Mouse (Mus musculus): Measurements from ENCODE around the gene Haghl. TPM values are rescaled to one million over a fixed set of nuclear protein-coding genes. Genes with fewer than 3 reads are reported as not detected.

Gene Haghl
- polyA plus RNA-seq, 1 experiment from 2014 or later: 67.2 TPM

GRCm38 (mm10) chr17:25828712-25829557, 43.5 kb upstream of the Haghl start, which contains the start of gene Jmjd8:
TSS of gene Jmjd8 (plus strand) at chr17:25828867.
- peak within 1 kb of the TSS; percentile 54 for H3K4me3 ChIP-seq (replicated peaks)
- H3K4me2 ChIP-seq (replicated peaks): peak within 1 kb of the TSS; percentile 73
- peak within 1 kb of the TSS; percentile 54 for H3K9ac ChIP-seq
- H3K27ac ChIP-seq (replicated peaks): peak within 1 kb of the TSS; percentile 94
- under 1% methylated on average over 32 of the region's 32 CpGs for WGBS
- H3K27me3 ChIP-seq: no peaks in the 10 kb centered on the region
- peaks cover 45% of the 10 kb centered on the region for H3K36me3 ChIP-seq
- ATAC-seq (ENCODE audit: insufficient number of reproducible peaks, low FRiP score, low TSS enrichment, low read depth): no peak
- no peaks in the 10 kb centered on the region for H3K9me3 ChIP-seq (replicated peaks)
- peaks cover 71% of the 10 kb centered on the region for H3K4me1 ChIP-seq

DNA sequence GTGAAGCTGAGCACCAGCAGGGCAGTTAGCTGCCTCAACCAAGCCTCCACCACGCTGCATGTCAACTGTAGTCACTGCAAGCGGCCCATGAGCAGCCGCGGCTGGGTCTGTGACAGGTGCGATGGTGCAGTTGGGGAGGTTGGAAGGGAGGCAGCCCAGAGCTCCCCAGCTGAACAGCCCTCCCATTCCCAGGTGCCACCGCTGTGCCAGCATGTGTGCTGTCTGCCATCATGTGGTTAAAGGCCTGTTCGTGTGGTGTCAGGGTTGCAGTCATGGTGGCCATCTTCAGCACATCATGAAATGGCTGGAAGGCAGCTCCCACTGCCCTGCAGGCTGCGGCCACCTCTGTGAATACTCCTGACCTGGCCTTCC, 42.7 kb upstream of the Haghl start:
- Histone ChIP-seq H3K4me1 (peaks cover 70% of the 10 kb centered on the region), H3K9me3 (replicated peaks) (no peaks in the 10 kb centered on the region), H3K4me3 (replicated peaks) (peak overlapping the region; percentile 54), H3K36me3 (peaks cover 45% of the 10 kb centered on the region), H3K9ac (peak overlapping the region; percentile 54; the same call in 1 of the 2 replicates), H3K27ac (replicated peaks) (peak overlapping the region; percentile 94), H3K4me2 (replicated peaks) (peak overlapping the region; percentile 73), H3K27me3 (no peaks in the 10 kb centered on the region)
- 79% methylated on average over 8 of the region's 8 CpGs for WGBS
- no peak for ATAC-seq (ENCODE audit: insufficient number of reproducible peaks, low FRiP score, low TSS enrichment, low read depth)

DNA sequence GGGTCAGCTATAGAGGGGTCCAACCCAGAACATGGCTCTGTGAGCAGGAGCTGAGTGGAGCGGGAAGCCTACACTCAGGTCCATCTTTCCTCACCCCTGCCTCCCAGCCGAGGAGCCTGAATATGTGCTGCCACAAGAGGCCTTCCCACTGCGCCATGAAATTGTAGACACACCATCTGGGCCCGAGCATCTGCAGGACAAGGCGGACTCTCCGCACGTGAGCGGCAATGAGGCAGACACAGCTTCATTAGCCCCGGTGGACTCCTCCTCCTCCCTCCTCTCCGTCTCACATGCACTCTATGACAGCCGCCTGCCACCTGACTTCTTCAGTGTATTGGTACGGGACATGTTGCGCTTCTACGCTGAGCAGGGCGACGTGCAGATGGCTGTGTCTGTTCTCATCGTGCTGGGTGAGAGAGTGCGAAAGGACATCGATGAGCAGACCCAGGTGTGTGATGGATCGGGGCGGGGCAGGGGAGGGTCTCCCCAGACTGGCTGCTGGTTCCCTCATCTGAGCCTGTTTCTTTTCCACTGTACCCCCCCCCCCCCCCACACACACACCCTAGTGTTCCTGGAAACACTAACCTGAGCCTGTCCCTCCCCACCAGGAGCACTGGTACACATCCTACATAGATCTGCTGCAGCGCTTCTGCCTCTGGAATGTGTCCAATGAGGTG, 42.2 kb upstream of the Haghl start:
- peak overlapping the region; percentile 73; the same call in 1 of the 2 replicates for H3K4me2 ChIP-seq (replicated peaks)
- H3K36me3 ChIP-seq: peaks cover 45% of the 10 kb centered on the region
- H3K4me3 ChIP-seq (replicated peaks): peak overlapping the region; percentile 54; the same call in 1 of the 2 replicates
- no peak for ATAC-seq (ENCODE audit: insufficient number of reproducible peaks, low FRiP score, low TSS enrichment, low read depth)
- WGBS: 88% methylated on average over 22 of the region's 22 CpGs
- no peaks in the 10 kb centered on the region for H3K9me3 ChIP-seq (replicated peaks)
- no peaks in the 10 kb centered on the region for H3K27me3 ChIP-seq
- peaks cover 72% of the 10 kb centered on the region for H3K4me1 ChIP-seq
- H3K9ac ChIP-seq: no peak overlapping the region
- no peak overlapping the region for H3K27ac ChIP-seq (replicated peaks)

- H3K27ac ChIP-seq (replicated peaks): no peak overlapping the region
- no peaks in the 10 kb centered on the region for H3K9me3 ChIP-seq (replicated peaks)
- ATAC-seq (ENCODE audit: insufficient number of reproducible peaks, low FRiP score, low TSS enrichment, low read depth): no peak
- H3K9ac ChIP-seq: no peak overlapping the region
- H3K4me2 ChIP-seq (replicated peaks): no peak overlapping the region; the same call in 1 of the 2 replicates
- 0 out of 2 replicates have a peak, but pooled peaks cover under 1% of the 10 kb centered on the region for H3K27me3 ChIP-seq
- 97% methylated on average over 13 of the region's 13 CpGs for WGBS
- H3K36me3 ChIP-seq: peaks cover 45% of the 10 kb centered on the region
- no peak overlapping the region for H3K4me3 ChIP-seq (replicated peaks)
- peaks cover 70% of the 10 kb centered on the region for H3K4me1 ChIP-seq
Measured at GRCm38 (mm10) chr17:25827011-25827410, 41.5 kb upstream of the Haghl start.

- 95% methylated on average over 27 of the region's 27 CpGs for WGBS
- H3K9me3 ChIP-seq (replicated peaks): no peaks in the 10 kb centered on the region
- no peak for ATAC-seq (ENCODE audit: insufficient number of reproducible peaks, low FRiP score, low TSS enrichment, low read depth)
- peaks cover 61% of the 10 kb centered on the region for H3K4me1 ChIP-seq
- H3K27ac ChIP-seq (replicated peaks): no peak overlapping the region
- H3K4me3 ChIP-seq (replicated peaks): no peak overlapping the region
- no peak overlapping the region; the same call in 1 of the 2 replicates for H3K4me2 ChIP-seq (replicated peaks)
- H3K9ac ChIP-seq: no peak overlapping the region
- peaks cover 5% of the 10 kb centered on the region; the same call in 1 of the 2 replicates for H3K27me3 ChIP-seq
- H3K36me3 ChIP-seq: peaks cover 36% of the 10 kb centered on the region
Measured at GRCm38 (mm10) chr17:25825984-25826570, 40.6 kb upstream of the Haghl start.

GRCm38 (mm10) chr17:25825311-25825710, 39.8 kb upstream of the Haghl start:
- H3K9ac ChIP-seq: no peak overlapping the region
- no peak overlapping the region for H3K4me2 ChIP-seq (replicated peaks)
- H3K36me3 ChIP-seq: peaks cover 28% of the 10 kb centered on the region
- H3K27me3 ChIP-seq: peaks cover 11% of the 10 kb centered on the region
- H3K27ac ChIP-seq (replicated peaks): no peak overlapping the region
- 89% methylated on average over 6 of the region's 6 CpGs for WGBS
- no peak for ATAC-seq (ENCODE audit: insufficient number of reproducible peaks, low FRiP score, low TSS enrichment, low read depth)
- no peak overlapping the region for H3K4me3 ChIP-seq (replicated peaks)
- no peaks in the 10 kb centered on the region for H3K9me3 ChIP-seq (replicated peaks)
- H3K4me1 ChIP-seq: peaks cover 54% of the 10 kb centered on the region

DNA sequence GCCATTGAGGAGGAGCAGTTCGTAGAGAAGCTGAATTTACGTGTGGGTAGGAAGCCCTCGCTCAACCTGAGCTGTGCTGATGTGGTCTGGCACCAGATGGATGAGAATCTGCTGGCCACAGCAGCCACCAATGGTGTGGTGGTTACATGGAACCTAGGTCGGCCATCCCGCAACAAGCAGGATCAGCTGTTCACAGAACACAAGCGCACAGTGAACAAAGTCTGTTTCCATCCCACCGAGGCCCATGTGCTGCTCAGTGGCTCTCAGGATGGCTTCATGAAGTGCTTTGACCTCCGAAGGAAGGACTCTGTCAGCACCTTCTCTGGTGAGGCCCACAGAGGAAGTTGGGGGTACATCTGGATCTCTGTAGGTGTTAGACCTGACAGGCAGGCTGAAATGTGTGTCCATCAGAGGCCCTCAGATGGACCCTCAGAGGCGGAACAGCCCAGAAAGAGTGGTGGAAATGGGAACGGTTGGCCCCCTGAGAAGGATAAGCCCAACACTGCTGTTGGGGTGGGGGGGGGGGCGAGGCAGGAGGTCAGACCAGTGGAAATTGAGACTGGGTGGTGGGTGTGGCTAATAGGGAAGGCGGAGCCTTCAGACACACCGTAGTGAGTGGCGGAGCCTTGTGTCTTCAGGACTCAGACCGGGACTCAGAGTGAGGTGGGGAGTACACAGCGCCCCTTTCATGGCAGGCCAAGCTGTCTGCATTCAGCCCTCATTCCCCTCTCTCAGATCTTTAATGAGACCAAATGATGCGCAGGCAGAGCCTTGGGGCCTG, 39.1 kb upstream of the Haghl start:
- Histone ChIP-seq H3K4me1 (peaks cover 48% of the 10 kb centered on the region), H3K27ac (replicated peaks) (no peak overlapping the region), H3K4me2 (replicated peaks) (peak overlapping the region; percentile 94), H3K27me3 (peaks cover 19% of the 10 kb centered on the region), H3K9me3 (replicated peaks) (no peaks in the 10 kb centered on the region), H3K4me3 (replicated peaks) (peak overlapping the region; percentile 69), H3K36me3 (peaks cover 21% of the 10 kb centered on the region), H3K9ac (peak overlapping the region; percentile 74; the same call in 1 of the 2 replicates)
- WGBS: 75% methylated on average over 16 of the region's 17 CpGs
- no peak for ATAC-seq (ENCODE audit: insufficient number of reproducible peaks, low FRiP score, low TSS enrichment, low read depth)

DNA sequence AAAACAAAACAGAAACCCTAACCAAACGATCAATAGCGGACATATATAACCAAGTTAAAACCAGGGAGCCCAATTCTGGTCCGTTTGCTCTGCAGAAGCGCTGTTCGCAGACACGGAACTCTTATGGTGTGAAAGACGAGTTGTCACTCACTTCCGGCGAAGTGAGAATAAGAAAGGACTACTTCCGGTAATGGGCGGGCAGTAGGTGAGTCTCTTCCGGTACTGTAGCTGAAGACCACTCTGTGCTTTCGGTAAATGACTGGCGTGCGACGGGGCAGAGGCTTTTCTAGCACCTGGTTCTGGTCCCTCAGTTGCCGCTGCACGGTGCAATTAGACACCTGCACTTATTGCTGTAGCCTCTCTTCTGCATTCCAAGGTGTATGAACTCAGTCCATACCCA, 38.0 kb upstream of the Haghl start, which contains the start of gene Wdr24:
Gene Wdr24, plus strand, starts transcription at position 176 of the 400 bp plus-strand sequence.
- peak within 1 kb of the TSS; percentile 69 for H3K4me3 ChIP-seq (replicated peaks)
- under 1% methylated on average over 18 of the region's 18 CpGs for WGBS
- peak; percentile 59; the same call in 1 of the 2 replicates for ATAC-seq (ENCODE audit: insufficient number of reproducible peaks, low FRiP score, low TSS enrichment, low read depth)
- no peaks in the 10 kb centered on the region for H3K9me3 ChIP-seq (replicated peaks)
- H3K36me3 ChIP-seq: peaks cover 20% of the 10 kb centered on the region
- H3K27ac ChIP-seq (replicated peaks): peak within 1 kb of the TSS; percentile 44; the same call in 1 of the 2 replicates
- peak within 1 kb of the TSS; percentile 94 for H3K4me2 ChIP-seq (replicated peaks)
- peaks cover 45% of the 10 kb centered on the region for H3K4me1 ChIP-seq
- H3K27me3 ChIP-seq: peaks cover 30% of the 10 kb centered on the region
- peak within 1 kb of the TSS; percentile 74 for H3K9ac ChIP-seq

DNA sequence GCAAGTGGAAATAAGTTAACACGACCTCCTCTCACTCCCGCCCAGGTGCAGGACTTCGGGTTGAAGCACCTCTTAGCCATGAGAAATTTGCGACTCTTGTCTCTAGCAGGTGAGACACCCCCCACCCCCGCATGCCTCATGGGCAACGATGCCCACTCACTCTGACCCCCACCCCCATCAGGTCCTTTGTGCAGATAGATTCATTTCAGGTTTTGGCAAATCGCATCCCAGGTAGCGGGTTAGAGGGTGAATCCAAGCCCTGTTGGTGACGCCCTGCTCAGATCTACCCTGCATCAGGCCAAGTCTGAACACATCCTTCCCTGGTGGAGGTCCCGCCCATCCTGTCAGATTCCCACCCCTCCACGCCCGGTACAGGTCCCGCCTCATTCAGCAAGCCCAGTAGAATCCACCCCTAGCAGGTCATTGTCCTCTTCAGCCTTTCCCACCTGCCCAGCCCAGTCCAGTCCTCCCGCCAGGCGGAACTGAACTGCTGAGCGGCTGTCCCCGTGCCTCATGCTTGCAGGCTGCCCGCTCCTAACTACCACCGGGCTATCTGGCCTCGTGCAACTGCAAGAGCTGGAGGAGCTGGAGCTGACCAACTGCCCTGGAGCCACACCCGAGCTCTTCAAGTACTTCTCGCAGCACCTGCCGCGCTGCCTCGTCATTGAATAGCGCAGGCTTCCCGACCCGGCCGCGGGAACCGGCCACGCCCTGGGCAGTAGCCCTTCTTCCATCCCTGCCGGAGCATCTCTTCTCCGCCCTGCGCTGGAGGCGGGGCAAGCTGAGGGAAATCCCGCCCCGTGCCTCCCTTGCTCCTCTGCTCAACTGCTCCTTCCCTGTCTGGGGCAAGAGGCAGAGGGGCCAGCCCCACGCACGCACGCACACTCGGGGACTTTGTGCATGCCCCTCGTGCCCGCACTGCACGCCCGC, 33.6 kb upstream of the Haghl start:
- Histone ChIP-seq H3K4me2 (replicated peaks) (peak overlapping the region; percentile 47), H3K4me3 (replicated peaks) (peak overlapping the region; percentile 27), H3K4me1 (peaks cover 15% of the 10 kb centered on the region), H3K9ac (no peak overlapping the region), H3K9me3 (replicated peaks) (no peaks in the 10 kb centered on the region), H3K36me3 (no peaks in the 10 kb centered on the region), H3K27me3 (peaks cover 41% of the 10 kb centered on the region), H3K27ac (replicated peaks) (no peak overlapping the region)
- ATAC-seq (ENCODE audit: insufficient number of reproducible peaks, low FRiP score, low TSS enrichment, low read depth): no peak
- WGBS: 6% methylated on average over 46 of the region's 46 CpGs

DNA sequence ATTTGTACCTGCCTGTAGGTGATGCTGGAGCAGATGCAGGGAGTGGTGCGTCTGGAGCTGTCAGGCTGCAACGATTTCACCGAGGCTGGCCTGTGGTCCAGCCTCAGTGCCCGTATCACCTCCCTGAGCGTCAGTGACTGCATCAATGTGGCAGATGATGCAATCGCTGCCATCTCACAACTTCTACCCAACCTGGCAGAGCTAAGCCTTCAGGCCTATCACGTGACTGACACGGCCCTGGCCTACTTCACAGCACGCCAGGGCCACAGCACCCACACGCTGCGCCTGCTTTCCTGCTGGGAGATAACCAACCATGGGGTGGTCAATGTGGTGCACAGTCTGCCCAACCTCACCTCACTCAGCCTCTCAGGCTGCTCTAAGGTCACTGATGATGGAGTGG, 32.2 kb upstream of the Haghl start:
- Histone ChIP-seq H3K4me1 (peaks cover 15% of the 10 kb centered on the region), H3K4me2 (replicated peaks) (no peak overlapping the region), H3K27ac (replicated peaks) (no peak overlapping the region), H3K9me3 (replicated peaks) (no peaks in the 10 kb centered on the region), H3K4me3 (replicated peaks) (no peak overlapping the region), H3K36me3 (no peaks in the 10 kb centered on the region), H3K27me3 (peaks cover 46% of the 10 kb centered on the region), H3K9ac (no peak overlapping the region)
- ATAC-seq (ENCODE audit: insufficient number of reproducible peaks, low FRiP score, low TSS enrichment, low read depth): no peak
- WGBS: 77% methylated on average over 11 of the region's 11 CpGs
